ENCODE assay signal across 8 mouse cellular contexts in the genomic region with DNA sequence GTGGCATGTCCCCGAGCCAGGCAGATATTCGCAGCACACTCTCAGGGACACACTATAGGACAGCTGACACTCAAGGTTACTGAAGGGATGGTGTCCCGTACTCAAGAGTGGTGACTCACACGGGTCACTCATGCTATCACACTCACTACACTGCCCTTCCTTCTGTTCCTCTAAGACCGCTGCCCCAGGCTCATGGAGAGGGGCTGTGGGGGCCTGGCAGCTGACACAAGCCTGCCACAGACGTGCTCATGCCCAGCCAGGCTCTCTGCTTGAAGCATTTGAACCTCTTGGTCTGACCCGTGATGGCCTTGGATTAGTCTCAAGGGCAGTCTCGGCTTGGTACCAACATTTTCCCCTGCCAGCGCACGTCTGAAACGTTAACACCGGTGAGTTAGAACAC. TPM values are rescaled to one million over a fixed set of nuclear protein-coding genes. Genes with fewer than 3 reads are reported as not detected.
A peak's percentile ranks its signal among the peaks of the same experiment; 100 is the strongest.
DNase-seq lines count a peak whose midpoint lies in the region; ATAC-seq lines count a peak whose summit lies in the region.

No protein-coding gene starts in this region.

- ATAC-seq in hindbrain, embryonic 16.5 days, result peak; percentile 16; the same call in 1 of the 2 replicates
- no peak for ATAC-seq in midbrain, embryonic 16.5 days
- no peak for ATAC-seq in megakaryocyte-erythroid progenitor cell, adult 5-6 weeks (replicated peaks; ENCODE audit: low FRiP score, low TSS enrichment, poor library complexity, severe bottlenecking)

- no peak overlapping the region for H3K4me3 ChIP-seq in hindbrain, embryonic 16.5 days (ENCODE audit: low read length)
- no peak overlapping the region for H3K4me3 ChIP-seq in midbrain, embryonic 16.5 days (ENCODE audit: low read depth, low read length)

- H3K9ac ChIP-seq in hindbrain, embryonic 16.5 days (ENCODE audit: low read depth, low read length), result peak overlapping the region; percentile 18; the same call in 1 of the 2 replicates
- H3K9ac ChIP-seq in midbrain, embryonic 16.5 days (ENCODE audit: low read depth, low read length), result no peak overlapping the region

- 69% methylated on average over 12 of the region's 12 CpGs for WGBS in hindbrain, embryonic 16.5 days
- 69% methylated on average over 12 of the region's 12 CpGs for WGBS in midbrain, embryonic 16.5 days

- H3K36me3 ChIP-seq in hindbrain, embryonic 16.5 days (ENCODE audit: control insufficient read depth, insufficient read depth, low read length), result no peaks in the 10 kb centered on the region
- no peaks in the 10 kb centered on the region for H3K36me3 ChIP-seq in midbrain, embryonic 16.5 days (ENCODE audit: control insufficient read depth, insufficient read depth, low read length)

- DNase-seq in kidney, adult 11 months, result peak; percentile 79
- no peak for DNase-seq in kidney, postnatal 10 days
- DNase-seq in adrenal gland, postnatal 36 days, result peak; percentile 68 to 69
- peak; percentile 46 for DNase-seq in lung, postnatal 10 days
- no peak for DNase-seq in adipocyte (ENCODE audit: low spot score)

- no peak overlapping the region; the same call in 1 of the 2 replicates for H3K4me2 ChIP-seq in hindbrain, embryonic 16.5 days (ENCODE audit: low read length)
- no peak overlapping the region for H3K4me2 ChIP-seq in midbrain, embryonic 16.5 days (ENCODE audit: low read length)

- peaks cover 53% of the 10 kb centered on the region for H3K4me1 ChIP-seq in hindbrain, embryonic 16.5 days (ENCODE audit: control insufficient read depth, insufficient read depth, low read depth, low read length)
- peaks cover 31% of the 10 kb centered on the region; the same call in 1 of the 2 replicates for H3K4me1 ChIP-seq in midbrain, embryonic 16.5 days (ENCODE audit: control insufficient read depth, insufficient read depth, low read length)

- H3K9me3 ChIP-seq in hindbrain, embryonic 16.5 days (ENCODE audit: control insufficient read depth, low read length), result no peaks in the 10 kb centered on the region
- H3K9me3 ChIP-seq in midbrain, embryonic 16.5 days (replicated peaks; ENCODE audit: control insufficient read depth, low read length, poor library complexity, severe bottlenecking), result no peaks in the 10 kb centered on the region

- H3K27ac ChIP-seq in hindbrain, embryonic 16.5 days (ENCODE audit: low read depth, low read length), result no peak overlapping the region
- no peak overlapping the region for H3K27ac ChIP-seq in midbrain, embryonic 16.5 days (ENCODE audit: low read length)

- no peaks in the 10 kb centered on the region for H3K27me3 ChIP-seq in hindbrain, embryonic 16.5 days (replicated peaks; ENCODE audit: control insufficient read depth, insufficient read depth, low read length)
- no peaks in the 10 kb centered on the region for H3K27me3 ChIP-seq in midbrain, embryonic 16.5 days (ENCODE audit: control insufficient read depth, insufficient read depth, low read depth, low read length)

RNA-seq across cellular contexts. Expression of gene Map3k1, which starts 10.7 kb away (rescaled TPM):
- total RNA-seq in adrenal gland, postnatal 36 days (2021), result 10 to 100 TPM; 48.2 to 56.2 TPM
- 12.1 and 13.5 TPM in 2 replicates for polyA plus RNA-seq in hindbrain, embryonic 16.5 days (2015; fragmentation: Nextera tagmentation; extraction: Ambion mirVana)
- polyA plus RNA-seq in midbrain, embryonic 16.5 days (2015; fragmentation: Nextera tagmentation; extraction: Ambion mirVana), result 10.5 and 12.4 TPM in 2 replicates
- 12.2 and 13.6 TPM in 2 replicates for total RNA-seq in megakaryocyte-erythroid progenitor cell, adult 5-6 weeks (2014; fragmentation: Nextera tagmentation)
- 10.7 and 36.0 TPM in 2 replicates for total RNA-seq in megakaryocyte-erythroid progenitor cell, adult 5-6 weeks (2017)

Comparison
In these comparisons a context has a peak if more than half of its experiments do, and no peak if none do; other contexts are left out.
1. DNase-seq: peak in kidney, adult 11 months (single experiment), adrenal gland, postnatal 36 days (2 of 2) and lung, postnatal 10 days (single experiment); none in kidney, postnatal 10 days (single experiment) and adipocyte (single experiment).